Mouse (Mus musculus) cerebellum, adult 9-10 months (tissue): ENCODE results near the gene Krtap5-4.
"Not testable (repeated sequence)": the region's sequence is repeated elsewhere in the genome, so short reads cannot be mapped to it uniquely, and the experiment has no call there.

ENCODE experiments used
- DNase-seq: peaks from one replicate; pipeline ENCODE4 v3.0.0; 2022

The Krtap5-4 gene

GRCm38 (mm10) chr7:142303249-142303648, at the start of gene Krtap5-4:
TSS of gene Krtap5-4 (plus strand) at chr7:142303549.
- DNase-seq = no peak

GRCm38 (mm10) chr7:142255517-142255916, 47.8 kb upstream of the Krtap5-4 start:
- DNase-seq = peak; percentile 17

GRCm38 (mm10) chr7:142258254-142258653, 45.1 kb upstream of the Krtap5-4 start, which contains the start of gene Gm2431:
TSS of gene Gm2431 (minus strand) at chr7:142258354.
- DNase-seq = not testable (repeated sequence)

DNA sequence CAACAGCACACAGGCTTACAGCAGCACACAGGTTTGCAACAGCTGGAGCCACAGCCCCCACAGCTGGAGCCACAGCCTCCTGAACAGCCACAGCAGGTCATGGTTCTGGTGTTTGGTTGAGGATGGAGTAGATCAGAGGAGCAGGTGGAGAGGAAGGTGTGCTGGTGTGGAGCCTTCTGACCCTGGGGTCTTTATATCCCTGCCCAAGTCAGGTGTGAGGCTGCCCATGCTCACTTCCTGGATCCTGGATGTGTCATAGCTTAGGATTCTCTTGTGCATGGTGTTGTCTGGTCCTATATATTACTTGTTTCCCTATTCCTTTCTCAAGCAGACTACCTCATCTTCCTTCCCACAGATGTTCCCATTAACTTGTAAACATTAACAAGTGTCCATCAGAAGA, 29.1 kb upstream of the Krtap5-4 start, which contains the start of gene Gm4559:
Gene Gm4559, minus strand, starts transcription at position 101 of the 400 bp plus-strand sequence.
- DNase-seq = not testable (repeated sequence)

- DNase-seq = peak; percentile 60
Observed at GRCm38 (mm10) chr7:142278183-142278582, 25.2 kb upstream of the Krtap5-4 start.

DNA sequence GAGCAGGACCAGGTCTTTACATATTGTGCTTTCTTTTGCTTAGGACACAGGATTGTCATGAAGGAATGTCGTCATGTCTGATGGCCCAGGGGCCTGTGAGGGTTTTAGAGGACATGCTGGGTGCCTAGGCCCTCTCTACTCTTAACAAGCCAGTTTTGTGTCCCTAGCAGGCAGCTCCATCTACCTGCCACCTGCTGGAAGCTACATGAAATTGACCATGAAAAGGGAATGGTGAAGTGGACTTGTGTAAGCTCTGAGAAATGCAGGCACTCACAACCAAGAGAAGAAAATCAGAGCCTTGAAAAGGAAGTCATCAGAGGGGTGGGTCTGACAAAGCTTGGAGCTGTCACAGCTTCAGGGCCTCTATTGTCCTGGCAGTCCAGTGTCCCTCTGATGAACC, 24.1 kb upstream of the Krtap5-4 start:
- DNase-seq = not testable (repeated sequence)

DNA sequence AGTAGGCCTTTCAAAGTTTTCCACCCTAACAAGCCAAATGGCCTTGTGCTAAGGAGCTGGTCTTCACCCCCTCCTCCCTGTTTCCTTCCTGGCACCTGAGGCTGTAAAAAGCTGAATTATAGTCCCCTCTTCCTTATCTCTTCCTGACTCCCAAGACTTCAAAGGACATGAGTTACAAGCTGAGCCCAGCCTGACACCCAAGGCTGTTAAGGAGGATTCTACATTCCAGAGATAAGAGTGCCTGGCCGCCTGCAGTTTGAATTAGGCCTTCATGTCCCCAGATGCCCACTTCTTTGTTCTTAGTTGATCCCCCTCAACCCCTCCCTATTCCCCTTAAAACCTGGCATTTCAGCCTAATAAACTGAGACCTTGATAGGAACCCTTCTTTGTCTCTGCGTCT, 20.5 kb upstream of the Krtap5-4 start:
- not testable (repeated sequence) for DNase-seq

- DNase-seq = peak; percentile 50
Observed at GRCm38 (mm10) chr7:142284023-142284591, 19.2 kb upstream of the Krtap5-4 start.

DNA sequence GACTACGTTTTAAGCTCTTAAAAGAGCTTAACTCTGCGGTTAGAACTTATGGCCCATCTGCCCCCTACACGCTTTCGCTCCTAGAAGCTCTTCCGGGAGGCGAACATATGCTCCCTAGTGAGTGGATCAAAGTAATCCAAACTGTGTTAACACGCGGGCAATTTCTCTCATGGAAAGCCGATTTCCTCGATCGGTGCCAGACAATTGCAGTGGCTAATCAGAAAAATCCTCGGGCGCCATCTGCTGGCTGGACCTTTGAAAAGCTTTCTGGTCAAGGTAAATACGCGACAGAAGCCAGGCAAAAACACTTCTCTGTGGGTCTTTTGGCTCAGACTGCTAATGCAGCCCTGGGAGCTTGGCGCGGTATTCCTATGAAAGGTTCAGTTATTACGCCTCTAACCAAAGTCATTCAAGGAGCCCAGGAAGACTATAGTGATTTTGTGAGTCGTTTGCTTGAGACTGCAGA, 18.7 kb upstream of the Krtap5-4 start:
- peak; percentile 94 for DNase-seq

DNA sequence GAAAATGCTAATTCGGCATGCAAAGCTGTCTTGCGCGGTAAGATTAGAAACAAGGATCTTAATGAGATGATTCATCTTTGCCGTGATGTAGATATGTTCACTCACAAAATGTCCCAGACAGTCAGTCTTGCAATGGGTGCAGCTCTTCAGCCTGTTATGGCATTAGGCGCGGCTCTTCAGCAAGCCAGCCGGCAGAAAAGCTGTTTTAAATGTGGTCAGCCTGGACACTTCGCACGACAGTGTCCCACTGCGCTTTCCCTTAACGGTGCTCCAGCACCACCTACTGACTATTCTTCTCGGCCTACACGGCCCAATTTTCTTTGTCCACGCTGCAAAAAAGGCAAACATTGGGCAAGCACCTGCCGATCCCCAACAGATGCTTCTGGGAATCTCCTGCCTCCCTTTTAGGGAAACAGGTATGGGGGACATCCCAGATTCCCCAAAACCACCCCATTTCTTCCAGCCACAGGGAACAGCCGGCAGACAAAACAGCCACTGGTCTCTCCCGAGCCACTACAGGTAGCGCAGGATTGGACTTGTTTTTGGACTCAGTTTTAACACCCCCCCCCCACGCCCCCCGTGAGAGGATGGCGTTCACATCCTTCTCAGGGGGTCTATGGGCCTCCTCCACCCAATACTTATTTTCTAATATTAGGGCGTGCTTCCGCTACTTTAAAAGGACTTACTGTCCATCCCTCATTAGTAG, 18.1 kb upstream of the Krtap5-4 start:
- DNase-seq = peak; percentile 59

GRCm38 (mm10) chr7:142285910-142286612, 17.3 kb upstream of the Krtap5-4 start:
- peak; percentile 8 for DNase-seq

- DNase-seq = peak; percentile 24
Observed at GRCm38 (mm10) chr7:142293851-142294250, 9.5 kb upstream of the Krtap5-4 start.

DNA sequence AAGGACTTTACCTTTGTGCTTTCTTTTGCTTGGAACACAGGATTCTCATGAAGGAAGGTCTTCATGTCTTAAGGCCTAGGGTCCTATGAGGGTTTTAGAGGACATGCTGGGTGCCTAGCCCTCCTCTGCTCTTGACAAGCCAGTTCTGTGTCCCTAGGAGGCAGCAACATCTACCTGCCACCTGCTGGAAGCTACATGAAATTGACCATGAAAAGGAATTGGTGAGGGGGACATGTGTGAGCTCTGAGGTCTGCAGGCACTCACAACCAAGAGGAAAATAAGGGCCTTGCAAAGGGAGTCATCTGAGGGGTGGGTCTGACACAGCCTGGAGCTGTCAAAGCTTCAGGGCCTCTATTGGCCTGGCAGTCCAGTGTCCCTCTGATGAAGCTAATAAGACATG, 7.9 kb upstream of the Krtap5-4 start:
- no peak for DNase-seq

DNA sequence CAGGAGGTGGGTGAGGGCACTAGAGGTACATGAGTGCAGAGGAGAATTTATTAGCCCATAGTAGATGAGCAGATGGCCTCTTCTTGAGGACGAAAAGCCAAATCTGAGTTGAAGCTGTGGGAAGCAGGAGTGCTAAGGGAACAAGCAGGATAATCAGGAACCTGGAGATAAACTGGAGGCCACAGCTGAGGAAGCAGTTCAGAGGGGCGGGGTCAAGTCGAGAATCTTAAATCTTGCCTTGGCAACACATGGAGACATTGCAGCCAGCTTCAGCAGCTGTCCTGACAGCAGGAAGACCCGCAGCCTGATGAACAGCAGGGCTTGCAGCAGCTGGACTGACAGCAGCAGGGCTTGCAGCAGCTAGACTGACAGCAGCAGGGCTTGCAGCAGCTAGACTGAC, 7.2 kb upstream of the Krtap5-4 start:
- DNase-seq = not testable (repeated sequence)

DNA sequence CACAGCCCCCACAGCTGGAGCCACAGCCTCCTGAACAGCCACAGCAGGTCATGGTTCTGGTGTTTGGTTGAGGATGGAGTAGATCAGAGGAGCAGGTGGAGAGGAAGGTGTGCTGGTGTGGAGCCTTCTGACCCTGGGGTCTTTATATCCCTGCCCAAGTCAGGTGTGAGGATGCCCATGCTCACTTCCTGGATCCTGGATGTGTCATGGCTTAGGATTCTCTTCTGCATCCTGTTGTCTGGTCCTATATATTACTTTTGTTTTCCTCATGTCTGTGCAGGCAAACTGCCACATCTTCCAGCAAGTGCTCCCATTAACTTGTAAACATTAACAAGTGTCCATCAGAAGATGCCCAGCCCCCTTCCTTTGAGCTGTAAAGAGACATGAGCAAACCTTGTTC, 6.3 kb upstream of the Krtap5-4 start, which contains the start of gene Krtap5-1:
Gene Krtap5-1, minus strand, starts transcription at position 101 of the 400 bp plus-strand sequence.
- not testable (repeated sequence) for DNase-seq

- DNase-seq = not testable (repeated sequence)
Observed at GRCm38 (mm10) chr7:142303929-142304328, 580 bp downstream of the Krtap5-4 start.

GRCm38 (mm10) chr7:142314600-142315285, 11.4 kb downstream of the Krtap5-4 start:
- no peak for DNase-seq

DNA sequence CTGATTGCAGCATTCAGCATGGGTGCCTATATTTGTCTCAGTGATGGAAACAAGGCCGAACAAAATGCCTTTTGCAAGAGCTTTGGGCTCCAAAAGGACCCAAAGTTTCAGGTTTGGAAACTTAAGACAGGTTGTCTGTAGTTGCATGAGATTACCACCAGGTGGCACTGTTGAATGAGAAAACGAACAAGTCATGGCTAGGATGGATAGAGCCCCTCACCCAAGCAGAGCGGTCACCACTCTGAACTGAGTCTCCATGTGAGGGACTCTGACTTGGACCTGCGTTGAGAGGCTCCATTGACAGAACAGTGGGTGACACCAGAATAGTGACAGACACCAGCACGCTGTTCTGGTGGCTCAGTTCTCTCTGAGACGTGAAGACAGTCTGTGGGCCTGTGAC, 13.2 kb downstream of the Krtap5-4 start:
- peak; percentile 42 for DNase-seq

DNA sequence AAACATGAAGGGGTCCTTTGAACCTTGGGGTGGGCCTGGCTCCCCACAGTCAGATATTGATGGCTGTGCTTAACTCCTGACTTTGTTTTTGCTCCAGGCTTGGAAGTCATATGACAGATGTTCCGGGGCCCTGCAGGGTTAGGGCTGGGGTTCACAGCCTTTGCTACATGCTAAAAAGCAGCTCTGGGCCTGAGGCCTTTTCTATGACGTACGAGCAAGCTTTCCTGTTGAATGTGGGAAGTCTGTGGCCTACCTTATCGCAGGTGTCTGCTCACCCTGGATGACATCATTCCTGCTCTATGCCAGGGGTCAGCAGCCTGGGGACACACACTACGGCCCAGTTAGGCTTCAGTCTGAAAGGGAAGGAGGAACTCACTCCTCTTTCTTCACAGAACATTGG, 13.9 kb downstream of the Krtap5-4 start:
- no peak for DNase-seq

GRCm38 (mm10) chr7:142319124-142319523, 15.8 kb downstream of the Krtap5-4 start:
- no peak for DNase-seq

DNA sequence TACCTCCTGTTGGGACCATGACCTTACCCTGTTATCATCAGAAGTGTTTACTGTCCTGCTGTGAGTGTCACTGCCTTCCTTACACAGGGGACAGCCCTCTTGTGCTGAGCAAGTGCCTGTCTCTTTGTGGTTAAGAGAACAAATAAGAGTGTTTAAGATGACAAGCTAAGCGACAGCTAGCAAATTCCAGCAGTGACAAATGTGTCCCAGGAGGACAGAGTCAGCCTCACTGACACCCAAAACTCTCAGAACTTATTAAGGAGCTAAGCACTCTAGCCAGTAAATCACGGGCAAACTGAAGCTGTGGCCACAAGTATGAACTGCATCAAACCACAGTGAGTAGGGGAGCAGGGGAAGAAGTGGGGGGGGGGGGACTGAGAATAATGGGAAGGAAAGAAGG, 17.6 kb downstream of the Krtap5-4 start:
- DNase-seq = no peak

GRCm38 (mm10) chr7:142321637-142322306, 18.4 kb downstream of the Krtap5-4 start:
- DNase-seq = not testable (repeated sequence)
